Mouse (Mus musculus) CH12.LX (cell line): ENCODE measurements around the gene Rad1.

Source experiments
- CTCF ChIP-seq, 2 experiments: IDR thresholded peaks in 1 of 2; conservative IDR thresholded peaks in 1 of 2; 2 replicates each; pipeline ENCODE4 v1.5.1; 2011 to 2012; ENCODE audit warnings: low read depth in 2 of 2, low read length in 2 of 2, improper control_type of control experiment in 1 of 2, inconsistent platforms in 1 of 2, mild to moderate bottlenecking in 1 of 2, moderate library complexity in 1 of 2
- EP300 ChIP-seq: IDR thresholded peaks from 2 replicates; pipeline ENCODE4 v1.6.1; 2011; ENCODE audit warnings: low read length, improper control_type of control experiment
- IRF4 ChIP-seq: IDR thresholded peaks from 2 replicates; pipeline ENCODE4 v1.6.1; 2014; ENCODE audit warnings: low read depth, mild to moderate bottlenecking, inconsistent platforms, low read length, improper control_type of control experiment
- KAT2A ChIP-seq: IDR thresholded peaks from 2 replicates; pipeline ENCODE4 v1.6.1; 2012; ENCODE audit warnings: low read length, improper control_type of control experiment, inconsistent platforms; ENCODE audit not compliant: insufficient replicate concordance
- MAX ChIP-seq: IDR thresholded peaks from 2 replicates; pipeline ENCODE4 v1.6.1; 2011; ENCODE audit warnings: low read length, improper control_type of control experiment
- MAZ ChIP-seq: IDR thresholded peaks from 2 replicates; pipeline ENCODE4 v1.6.1; 2012; ENCODE audit warnings: low read depth, mild to moderate bottlenecking, inconsistent platforms, low read length, improper control_type of control experiment, moderate library complexity
- NRF1 ChIP-seq: IDR thresholded peaks from 2 replicates; pipeline ENCODE4 v1.6.1; 2014; ENCODE audit warnings: low read depth, mild to moderate bottlenecking, inconsistent platforms, low read length, improper control_type of control experiment, moderate library complexity
- POLR2A ChIP-seq: IDR thresholded peaks from 2 replicates; pipeline ENCODE4 v1.6.1; 2011; ENCODE audit warnings: low read depth, mild to moderate bottlenecking, improper control_type of control experiment, low read length
- RCOR1 ChIP-seq: conservative IDR thresholded peaks from 2 replicates; pipeline ENCODE4 v1.6.1; 2012; ENCODE audit warnings: low read depth, mild to moderate bottlenecking, inconsistent platforms, low read length, improper control_type of control experiment
- SMC3 ChIP-seq: IDR thresholded peaks from 2 replicates; pipeline ENCODE4 v1.6.1; 2011; ENCODE audit warnings: low read depth, low read length, improper control_type of control experiment
- USF1 ChIP-seq: IDR thresholded peaks from 2 replicates; pipeline ENCODE4 v1.6.1; 2014; ENCODE audit warnings: low read depth, mild to moderate bottlenecking, inconsistent platforms, low read length, improper control_type of control experiment

DNA sequence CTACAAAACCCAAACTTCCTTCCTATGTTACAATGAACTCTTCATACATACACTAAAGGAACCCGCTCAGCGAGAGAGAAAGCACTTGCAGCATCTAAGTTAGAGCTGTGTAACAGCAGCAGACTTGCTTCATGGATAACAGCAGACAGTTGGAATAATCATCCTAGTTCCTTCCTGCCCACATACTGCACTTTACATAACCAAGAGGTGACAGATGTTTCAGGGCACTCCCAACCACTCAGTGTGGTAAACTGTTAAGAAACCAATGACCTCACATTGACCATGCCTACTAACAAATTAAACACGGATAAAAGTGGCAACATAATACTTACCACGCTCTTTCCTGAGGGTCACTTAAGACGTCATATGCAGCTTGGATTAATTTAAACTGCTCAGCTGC lies 22.3 kb upstream of the Rad1 start:
- TF ChIP-seq POLR2A = no peak
- no peak for TF ChIP-seq CTCF (conservative IDR thresholded peaks at IDR 0.05 in 1 of 2, IDR thresholded peaks at IDR 0.05 in 1 of 2; ENCODE audit: low read depth in 2 of 2, low read length in 2 of 2)
- TF ChIP-seq MAZ = no peak
- no peak for TF ChIP-seq EP300
- no peak for TF ChIP-seq SMC3
- TF ChIP-seq IRF4 = no peak
- TF ChIP-seq NRF1 = no peak
- TF ChIP-seq RCOR1 = no peak
- TF ChIP-seq KAT2A = no peak
- no peak for TF ChIP-seq MAX
- no peak for TF ChIP-seq USF1
